Mouse (Mus musculus): ENCODE measurements at regions not wholly inside any gene's neighbourhood (a gene's known extent, or its start where the extent isn't known, plus 50 kb on each side); places are given as distances from the start of the nearest gene placed in this dataset.

- ATAC-seq (ENCODE audit: insufficient read depth), result peak; percentile 62; the same call in 1 of the 2 replicates
- peak; percentile 31 for DNase-seq
- Histone ChIP-seq H3K36me3 (ENCODE audit: insufficient read depth) (no peaks in the 10 kb centered on the region), H3K4me2 (no peak overlapping the region), H3K27me3 (ENCODE audit: insufficient read depth, low read length) (0 out of 2 replicates have a peak, but pooled peaks cover 10% of the 10 kb centered on the region), H3K27ac (ENCODE audit: low read depth) (no peak overlapping the region), H3K9me3 (ENCODE audit: low read depth, low read length) (no peaks in the 10 kb centered on the region), H3K4me3 (ENCODE audit: low read depth, low read length) (no peak overlapping the region), H3K9ac (no peak overlapping the region), H3K4me1 (ENCODE audit: insufficient read depth) (peaks cover 10% of the 10 kb centered on the region; the same call in 1 of the 2 replicates)
- no peak for TF ChIP-seq CTCF (IDR thresholded peaks at IDR 0.05; ENCODE audit: low read depth)
- 53% methylated on average over 5 of the region's 5 CpGs for whole genome bisulfite sequencing
Measured at GRCm38 (mm10) chr6:117575057-117575456, 265.9 kb upstream of the Zfp637 start.

- DNase-seq (no peak), ATAC-seq (ENCODE audit: insufficient read depth) (no peak)
- Histone ChIP-seq H3K27me3 (ENCODE audit: insufficient read depth, low read length) (0 out of 2 replicates have a peak, but pooled peaks cover 10% of the 10 kb centered on the region), H3K9me3 (ENCODE audit: low read depth, low read length) (no peaks in the 10 kb centered on the region), H3K9ac (no peak overlapping the region), H3K4me1 (ENCODE audit: insufficient read depth) (peaks cover under 1% of the 10 kb centered on the region; the same call in 1 of the 2 replicates), H3K4me3 (ENCODE audit: low read depth, low read length) (no peak overlapping the region), H3K4me2 (no peak overlapping the region), H3K27ac (ENCODE audit: low read depth) (no peak overlapping the region), H3K36me3 (ENCODE audit: insufficient read depth) (no peaks in the 10 kb centered on the region)
- 91% methylated on average over 9 of the region's 9 CpGs for WGBS
- no peak for TF ChIP-seq CTCF (IDR thresholded peaks at IDR 0.05; ENCODE audit: low read depth)
Measured at GRCm38 (mm10) chr6:117576021-117576420, 265.0 kb upstream of the Zfp637 start.

DNA sequence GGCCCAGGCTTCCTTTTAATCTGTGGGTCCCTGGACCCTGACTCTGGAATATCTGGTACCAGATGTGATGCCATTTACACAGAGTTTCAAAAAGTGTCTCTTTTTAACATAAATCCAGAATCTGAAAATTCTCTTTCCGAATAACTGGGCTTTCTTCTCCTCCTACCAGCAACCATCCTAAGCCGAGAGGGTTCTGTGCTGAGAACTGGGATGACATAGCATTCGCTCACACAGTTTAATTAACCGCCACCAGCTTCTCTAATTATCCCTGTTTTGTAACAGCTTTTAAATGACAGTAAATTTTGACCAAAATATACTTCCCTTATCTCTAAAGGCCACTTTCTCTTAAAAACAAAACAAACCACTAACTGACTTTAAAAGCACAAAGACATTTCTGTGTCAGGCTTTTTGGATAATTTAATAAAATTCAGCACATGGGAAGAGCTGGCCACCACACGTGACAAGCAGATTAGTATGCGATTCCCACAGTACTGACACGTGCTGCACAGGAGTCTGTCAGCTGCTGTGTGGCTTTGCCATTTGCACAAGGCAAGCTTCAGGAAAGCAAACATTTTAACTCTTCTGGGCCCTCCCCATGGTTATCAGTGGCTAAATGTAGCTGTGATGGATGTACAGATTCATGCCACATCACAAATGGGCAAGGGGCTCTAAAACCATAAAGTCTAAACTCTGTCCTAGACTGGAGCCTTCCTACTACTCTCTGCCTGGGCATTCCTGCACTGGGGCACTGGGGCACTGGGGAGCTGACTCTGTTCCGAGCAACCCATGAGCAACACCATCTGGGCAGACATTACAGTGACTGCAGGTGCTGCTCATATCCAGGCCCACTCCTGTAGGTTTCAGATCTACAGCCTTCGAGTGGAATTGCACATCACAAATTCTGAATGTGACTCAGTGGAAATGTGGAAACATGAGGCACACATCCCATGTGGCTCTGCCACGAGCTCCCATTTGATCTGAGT is 263.1 kb upstream of the Zfp637 start:
- Histone ChIP-seq H3K27ac (ENCODE audit: low read depth) (no peak overlapping the region), H3K27me3 (ENCODE audit: insufficient read depth, low read length) (0 out of 2 replicates have a peak, but pooled peaks cover 5% of the 10 kb centered on the region), H3K4me2 (no peak overlapping the region), H3K4me3 (ENCODE audit: low read depth, low read length) (no peak overlapping the region), H3K4me1 (ENCODE audit: insufficient read depth) (no peaks in the 10 kb centered on the region), H3K36me3 (ENCODE audit: insufficient read depth) (no peaks in the 10 kb centered on the region), H3K9me3 (ENCODE audit: low read depth, low read length) (no peaks in the 10 kb centered on the region), H3K9ac (no peak overlapping the region)
- WGBS, result 70% methylated on average over 10 of the region's 10 CpGs
- no peak for ATAC-seq (ENCODE audit: insufficient read depth)
- no peak for TF ChIP-seq CTCF (IDR thresholded peaks at IDR 0.05; ENCODE audit: low read depth)
- DNase-seq, result no peak

DNA sequence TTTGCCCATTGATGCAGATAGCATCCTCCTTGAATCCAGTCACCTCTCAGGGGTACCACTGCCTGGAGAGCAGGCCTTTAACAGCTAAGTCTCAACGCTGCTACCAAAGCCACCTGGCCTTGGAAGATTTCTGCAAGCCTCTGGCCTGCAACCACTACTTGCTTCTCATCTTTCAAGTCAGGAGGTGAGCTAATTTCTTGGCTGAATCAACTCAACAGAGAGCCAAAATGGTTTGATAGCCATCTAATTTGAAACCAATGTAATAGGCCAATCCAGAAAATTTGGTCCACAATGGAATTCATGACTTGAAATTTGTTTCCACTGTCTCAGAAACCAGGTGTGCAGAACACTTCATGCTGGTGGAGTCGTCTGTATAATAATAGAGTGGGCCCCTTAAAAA is 260.0 kb upstream of the Zfp637 start:
- Histone ChIP-seq H3K4me2 (no peak overlapping the region), H3K9ac (no peak overlapping the region), H3K9me3 (ENCODE audit: low read depth, low read length) (no peaks in the 10 kb centered on the region), H3K4me1 (ENCODE audit: insufficient read depth) (no peaks in the 10 kb centered on the region), H3K27me3 (ENCODE audit: insufficient read depth, low read length) (no peaks in the 10 kb centered on the region), H3K27ac (ENCODE audit: low read depth) (no peak overlapping the region), H3K36me3 (ENCODE audit: insufficient read depth) (no peaks in the 10 kb centered on the region), H3K4me3 (ENCODE audit: low read depth, low read length) (no peak overlapping the region)
- ATAC-seq (ENCODE audit: insufficient read depth) (no peak), DNase-seq (no peak)
- TF ChIP-seq CTCF (IDR thresholded peaks at IDR 0.05; ENCODE audit: low read depth), result no peak
- 69% methylated on average over 2 of the region's 2 CpGs for WGBS

DNA sequence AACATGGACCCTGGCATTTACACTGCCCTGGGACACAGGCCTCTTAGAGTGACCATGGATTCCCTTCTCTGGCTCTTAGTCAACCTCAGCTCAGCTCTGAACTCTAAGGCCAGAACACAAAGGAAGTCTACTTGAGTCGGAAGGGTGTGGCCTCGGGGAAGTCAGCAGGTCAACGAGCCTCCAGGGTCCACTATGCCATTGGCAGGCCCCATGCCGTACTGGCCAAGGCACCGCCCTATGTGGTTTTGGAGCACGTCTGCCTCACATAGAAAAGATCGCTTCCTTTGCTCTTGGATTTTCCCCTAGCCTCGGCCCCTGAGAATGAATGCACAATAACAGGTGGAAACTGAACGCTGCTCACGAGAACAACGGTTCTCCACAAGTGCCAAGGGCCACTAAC is 257.9 kb upstream of the Zfp637 start:
- H3K36me3 ChIP-seq (ENCODE audit: insufficient read depth), result no peaks in the 10 kb centered on the region
- no peak overlapping the region for H3K4me2 ChIP-seq
- DNase-seq (no peak), ATAC-seq (ENCODE audit: insufficient read depth) (no peak)
- H3K4me1 ChIP-seq (ENCODE audit: insufficient read depth), result no peaks in the 10 kb centered on the region
- H3K9me3 ChIP-seq (ENCODE audit: low read depth, low read length), result no peaks in the 10 kb centered on the region
- H3K27ac ChIP-seq (ENCODE audit: low read depth), result no peak overlapping the region
- H3K27me3 ChIP-seq (ENCODE audit: insufficient read depth, low read length), result no peaks in the 10 kb centered on the region
- 87% methylated on average over 11 of the region's 11 CpGs for WGBS
- TF ChIP-seq CTCF (IDR thresholded peaks at IDR 0.05; ENCODE audit: low read depth), result no peak
- H3K9ac ChIP-seq, result no peak overlapping the region
- no peak overlapping the region for H3K4me3 ChIP-seq (ENCODE audit: low read depth, low read length)

DNA sequence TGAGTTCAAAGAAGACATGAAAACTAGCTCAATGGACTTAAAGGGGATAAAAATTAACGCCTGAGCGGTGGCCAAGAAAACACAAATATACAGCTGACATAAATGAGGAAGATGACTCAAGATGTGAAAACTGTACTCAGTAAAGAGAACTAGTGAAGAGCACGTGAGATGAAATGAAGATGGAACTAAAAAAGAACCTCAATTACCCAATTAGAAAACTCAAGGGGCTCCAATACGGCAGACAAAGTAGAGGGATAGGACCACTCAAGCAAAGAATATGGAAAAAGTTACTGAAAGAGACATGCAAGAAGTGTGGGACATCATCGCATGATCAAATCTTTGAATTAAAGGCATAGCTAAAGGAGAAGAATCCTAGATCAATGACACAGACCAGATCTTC is 256.4 kb upstream of the Zfp637 start:
- no peak for ATAC-seq (ENCODE audit: insufficient read depth)
- DNase-seq, result no peak
- Histone ChIP-seq H3K4me3 (ENCODE audit: low read depth, low read length) (no peak overlapping the region), H3K4me2 (no peak overlapping the region), H3K27ac (ENCODE audit: low read depth) (no peak overlapping the region), H3K4me1 (ENCODE audit: insufficient read depth) (no peaks in the 10 kb centered on the region), H3K9ac (no peak overlapping the region), H3K9me3 (ENCODE audit: low read depth, low read length) (no peaks in the 10 kb centered on the region), H3K27me3 (ENCODE audit: insufficient read depth, low read length) (no peaks in the 10 kb centered on the region), H3K36me3 (ENCODE audit: insufficient read depth) (no peaks in the 10 kb centered on the region)
- no peak for TF ChIP-seq CTCF (IDR thresholded peaks at IDR 0.05; ENCODE audit: low read depth)
- WGBS, result 90% methylated on average over 5 of the region's 5 CpGs

- no peak overlapping the region for H3K9ac ChIP-seq
- ATAC-seq (ENCODE audit: insufficient read depth), result no peak
- no peak for DNase-seq
- no peaks in the 10 kb centered on the region for H3K36me3 ChIP-seq (ENCODE audit: insufficient read depth)
- no peaks in the 10 kb centered on the region for H3K9me3 ChIP-seq (ENCODE audit: low read depth, low read length)
- WGBS, result 75% methylated on average over 8 of the region's 8 CpGs
- no peaks in the 10 kb centered on the region for H3K4me1 ChIP-seq (ENCODE audit: insufficient read depth)
- no peak overlapping the region for H3K27ac ChIP-seq (ENCODE audit: low read depth)
- H3K27me3 ChIP-seq (ENCODE audit: insufficient read depth, low read length), result no peaks in the 10 kb centered on the region
- TF ChIP-seq CTCF (IDR thresholded peaks at IDR 0.05; ENCODE audit: low read depth), result no peak
- H3K4me3 ChIP-seq (ENCODE audit: low read depth, low read length), result no peak overlapping the region
- no peak overlapping the region for H3K4me2 ChIP-seq
Measured at GRCm38 (mm10) chr6:117596166-117596840, 244.7 kb upstream of the Zfp637 start.
